Mouse (Mus musculus) embryonic facial prominence, embryonic 13.5 days (tissue): ENCODE data around the gene Cd2. TPM values are rescaled to one million over a fixed set of nuclear protein-coding genes. Genes with fewer than 3 reads are reported as not detected.

Experiments
- ATAC-seq: fragments of 200-750 bp; cut with Nextera tagmentation; 2 replicates; pipeline ENCODE4 v1.8.0; 2017; ENCODE audit warnings: low read depth; ENCODE audit not compliant: insufficient number of reproducible peaks, insufficient read depth, low FRiP score, low TSS enrichment
- H3K27ac ChIP-seq: fragments of 300-500 bp; sonication (generic); 2 replicates; pipeline ENCODE4 v1.5.1; 2015; ENCODE audit warnings: moderate library complexity, mild to moderate bottlenecking, inconsistent platforms
- H3K27me3 ChIP-seq: fragments of 300-500 bp; sonication (generic); 2 replicates; pipeline ENCODE4 v1.6.1; 2015; ENCODE audit warnings: mild to moderate bottlenecking, inconsistent platforms
- H3K36me3 ChIP-seq: fragments of 300-500 bp; sonication (generic); 2 replicates; pipeline ENCODE4 v1.6.1; 2015; ENCODE audit warnings: mild to moderate bottlenecking, inconsistent platforms
- H3K4me1 ChIP-seq: fragments of 300-500 bp; sonication (generic); 2 replicates; pipeline ENCODE4 v1.6.1; 2015; ENCODE audit warnings: inconsistent platforms
- H3K4me2 ChIP-seq: fragments of 300-500 bp; sonication (generic); 2 replicates; pipeline ENCODE4 v1.6.1; 2015; ENCODE audit warnings: moderate library complexity, mild to moderate bottlenecking, inconsistent platforms
- H3K4me3 ChIP-seq: fragments of 300-500 bp; sonication (generic); 2 replicates; pipeline ENCODE4 v1.5.1; 2015; ENCODE audit warnings: mild to moderate bottlenecking, inconsistent platforms
- H3K9ac ChIP-seq: fragments of 300-500 bp; sonication (generic); 2 replicates; pipeline ENCODE4 v1.6.1; 2015; ENCODE audit warnings: mild to moderate bottlenecking, inconsistent platforms
- H3K9me3 ChIP-seq: fragments of 300-500 bp; sonication (generic); 2 replicates; pipeline ENCODE4 v1.6.1; 2016; ENCODE audit warnings: inconsistent platforms
- whole genome bisulfite sequencing: fragments of 180-500 bp; shearing (Covaris S2); methylation state at CpG from one replicate; pipeline ENCODE4 v1.1.7; 2015; ENCODE audit warnings: mixed read lengths; 5-methylcytosine and 5-hydroxymethylcytosine counted together
- polyA plus RNA-seq: library from polyadenylated mRNA; unstranded; fragments of >200 nt; fragmentation: Nextera tagmentation; extraction: Ambion mirVana; gene quantifications from 2 replicates; pipeline ENCODE4 v1.2.1, GENCODE M21; 2015

Gene Cd2
- polyA plus RNA-seq, 1 experiment from 2014 or later: not detected

GRCm38 (mm10) chr3:101290587-101291520 is 3.1 kb upstream of the Cd2 start:
- Histone ChIP-seq H3K27ac (no peak overlapping the region), H3K9ac (no peak overlapping the region), H3K4me2 (no peak overlapping the region), H3K9me3 (no peaks in the 10 kb centered on the region), H3K4me1 (peaks cover 6% of the 10 kb centered on the region), H3K4me3 (no peak overlapping the region), H3K36me3 (no peaks in the 10 kb centered on the region), H3K27me3 (no peaks in the 10 kb centered on the region)
- 83% methylated on average over 19 of the region's 19 CpGs for WGBS
- ATAC-seq: no peak

- Histone ChIP-seq H3K27ac (no peak overlapping the region), H3K36me3 (no peaks in the 10 kb centered on the region), H3K9ac (no peak overlapping the region), H3K27me3 (no peaks in the 10 kb centered on the region), H3K4me2 (no peak overlapping the region), H3K4me1 (peaks cover 6% of the 10 kb centered on the region), H3K9me3 (no peaks in the 10 kb centered on the region), H3K4me3 (no peak overlapping the region)
- ATAC-seq: no peak
- WGBS: 90% methylated on average over 7 of the region's 7 CpGs
Measured at GRCm38 (mm10) chr3:101290036-101290435, 2.3 kb upstream of the Cd2 start.

- 77% methylated on average over 3 of the region's 3 CpGs for WGBS
- no peaks in the 10 kb centered on the region for H3K36me3 ChIP-seq
- peaks cover 3% of the 10 kb centered on the region; the same call in 1 of the 2 replicates for H3K4me1 ChIP-seq
- H3K9ac ChIP-seq: no peak overlapping the region
- ATAC-seq: no peak
- no peaks in the 10 kb centered on the region for H3K9me3 ChIP-seq
- no peak overlapping the region for H3K4me3 ChIP-seq
- no peaks in the 10 kb centered on the region for H3K27me3 ChIP-seq
- no peak overlapping the region for H3K27ac ChIP-seq
- H3K4me2 ChIP-seq: no peak overlapping the region
Measured at GRCm38 (mm10) chr3:101289406-101289805, 1.7 kb upstream of the Cd2 start.

DNA sequence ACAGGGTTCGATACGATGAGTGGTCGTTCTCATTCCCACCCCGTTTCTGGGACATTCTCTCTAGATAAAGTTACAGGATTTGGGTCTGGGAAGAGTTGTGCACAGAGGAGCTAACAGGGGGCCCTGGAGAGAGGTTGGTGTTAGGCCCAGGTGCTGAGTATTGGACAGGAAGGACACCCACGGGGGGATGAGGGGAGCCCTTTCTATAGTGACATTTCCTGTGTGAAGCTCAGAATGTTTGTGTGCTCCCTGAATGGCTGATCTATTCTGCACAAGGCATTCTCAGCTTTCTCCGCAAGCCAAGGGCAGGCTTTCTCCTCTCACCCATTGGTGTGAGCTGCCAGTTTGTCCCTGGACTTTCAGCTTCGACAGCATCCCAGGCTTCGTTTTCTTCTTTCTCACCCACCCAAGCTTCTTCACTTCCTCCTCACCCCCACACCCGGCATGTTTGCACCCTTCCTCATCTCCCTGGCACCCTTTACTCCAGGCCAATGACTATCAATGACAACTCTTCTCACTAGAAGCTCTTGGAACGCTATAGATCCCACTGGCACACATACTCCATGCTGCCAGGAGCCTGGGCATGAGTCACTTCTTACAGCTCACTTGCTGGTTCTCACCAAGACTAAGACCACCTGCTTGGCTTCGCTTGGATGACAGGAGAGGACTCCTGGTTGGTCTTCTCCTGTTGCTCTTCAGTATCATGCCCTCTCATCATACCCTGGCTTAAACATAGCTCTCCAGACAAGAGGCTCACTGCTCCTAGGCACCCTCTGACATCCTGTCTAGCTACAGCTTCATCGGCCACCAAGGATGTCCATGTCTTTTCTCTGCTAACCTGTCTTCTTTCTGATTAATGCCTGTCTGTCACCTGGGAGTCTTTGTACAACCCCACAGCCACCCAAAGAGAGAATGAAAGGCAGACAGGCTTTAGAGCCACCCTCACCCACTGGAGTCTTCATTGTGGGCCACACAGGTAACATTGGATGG is 1.1 kb downstream of the Cd2 start:
- Histone ChIP-seq H3K9ac (no peak overlapping the region), H3K27ac (no peak overlapping the region), H3K4me1 (peaks cover 13% of the 10 kb centered on the region; the same call in 1 of the 2 replicates), H3K4me2 (no peak overlapping the region), H3K27me3 (no peaks in the 10 kb centered on the region), H3K36me3 (no peaks in the 10 kb centered on the region), H3K9me3 (no peaks in the 10 kb centered on the region), H3K4me3 (no peak overlapping the region)
- no peak for ATAC-seq
- 88% methylated on average over 12 of the region's 12 CpGs for WGBS

GRCm38 (mm10) chr3:101285851-101286250 is 1.9 kb downstream of the Cd2 start:
- no peaks in the 10 kb centered on the region for H3K27me3 ChIP-seq
- H3K9ac ChIP-seq: no peak overlapping the region
- H3K36me3 ChIP-seq: no peaks in the 10 kb centered on the region
- no peak overlapping the region for H3K4me3 ChIP-seq
- WGBS: 94% methylated on average over 12 of the region's 12 CpGs
- no peak overlapping the region for H3K4me2 ChIP-seq
- H3K9me3 ChIP-seq: no peaks in the 10 kb centered on the region
- ATAC-seq: no peak
- no peak overlapping the region for H3K27ac ChIP-seq
- peaks cover 18% of the 10 kb centered on the region for H3K4me1 ChIP-seq

DNA sequence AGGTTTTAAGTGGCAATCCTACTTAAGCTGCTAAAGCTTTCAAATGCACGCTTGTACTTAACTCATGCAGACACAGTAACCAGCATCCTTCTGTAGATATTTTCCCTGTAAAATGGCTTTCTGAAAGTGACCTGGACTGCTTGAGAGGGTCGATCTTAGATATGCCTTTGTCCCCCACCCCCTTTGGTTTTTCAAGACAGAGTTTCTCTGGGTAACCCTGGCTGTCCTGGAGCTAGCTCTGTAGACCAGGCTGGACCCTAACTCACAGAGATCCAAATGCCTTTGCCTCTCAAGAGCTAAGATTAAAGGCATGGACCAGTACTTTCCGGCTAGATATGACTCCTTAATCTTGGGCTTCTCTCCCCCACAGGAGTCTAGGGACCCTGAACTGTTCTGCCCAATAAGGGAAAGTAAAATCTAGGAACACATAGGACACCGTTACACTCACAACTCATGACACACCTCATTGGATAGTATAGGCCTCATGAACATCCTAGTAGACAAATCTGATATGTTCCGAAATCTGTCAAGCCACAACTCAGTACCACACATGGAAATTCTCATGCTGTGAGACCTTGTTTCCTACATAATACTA is 2.6 kb downstream of the Cd2 start:
- H3K9ac ChIP-seq: no peak overlapping the region
- no peaks in the 10 kb centered on the region for H3K27me3 ChIP-seq
- peaks cover 23% of the 10 kb centered on the region for H3K4me1 ChIP-seq
- H3K27ac ChIP-seq: no peak overlapping the region
- no peak overlapping the region for H3K4me3 ChIP-seq
- no peaks in the 10 kb centered on the region for H3K9me3 ChIP-seq
- WGBS: 93% methylated on average over 5 of the region's 5 CpGs
- no peak overlapping the region for H3K4me2 ChIP-seq
- H3K36me3 ChIP-seq: no peaks in the 10 kb centered on the region
- no peak for ATAC-seq

DNA sequence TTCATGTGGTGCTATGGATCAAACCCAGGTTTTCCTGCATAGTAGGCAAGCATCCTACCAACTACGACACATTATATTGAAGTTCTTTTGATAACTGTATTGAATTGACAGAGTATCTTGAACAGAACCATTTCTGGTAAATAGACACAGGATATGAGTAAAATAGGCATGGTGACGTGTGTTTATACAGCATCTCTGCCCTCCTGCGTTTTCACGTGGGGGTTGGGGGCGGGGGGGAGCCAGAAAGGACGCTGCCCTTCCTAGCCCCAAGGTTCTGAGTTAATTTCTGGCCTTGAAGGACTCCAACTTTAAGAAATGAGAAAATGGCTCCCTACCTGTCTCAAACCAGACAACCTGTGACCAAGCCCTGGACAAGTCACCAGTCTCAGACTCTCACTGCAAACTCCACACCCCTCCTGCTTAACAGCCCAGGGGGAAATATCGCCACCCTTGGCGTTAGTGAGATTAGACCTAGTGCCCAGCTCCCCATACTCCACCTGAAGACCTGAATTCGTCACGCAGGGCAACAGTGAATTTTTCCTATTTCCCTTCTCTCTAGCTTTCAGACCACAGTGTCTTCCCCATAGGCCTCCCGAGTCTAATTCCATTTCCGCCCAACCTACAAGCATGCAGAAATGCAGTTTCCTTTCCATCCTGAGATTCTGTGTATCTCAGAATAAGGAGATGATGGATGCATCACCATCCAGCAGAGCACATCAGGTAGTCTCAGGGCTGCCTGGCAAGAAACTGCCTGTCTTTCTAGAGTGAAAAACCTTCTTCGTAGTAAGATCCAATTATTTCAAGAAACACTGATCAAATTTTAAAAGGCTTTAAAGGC is 3.7 kb downstream of the Cd2 start:
- Histone ChIP-seq H3K27ac (no peak overlapping the region), H3K36me3 (no peaks in the 10 kb centered on the region), H3K9ac (no peak overlapping the region), H3K4me2 (no peak overlapping the region), H3K4me3 (no peak overlapping the region), H3K4me1 (peaks cover 23% of the 10 kb centered on the region), H3K27me3 (no peaks in the 10 kb centered on the region), H3K9me3 (no peaks in the 10 kb centered on the region)
- 87% methylated on average over 13 of the region's 13 CpGs for WGBS
- ATAC-seq: no peak

- 85% methylated on average over 4 of the region's 4 CpGs for WGBS
Measured at GRCm38 (mm10) chr3:101283441-101283840, 4.3 kb downstream of the Cd2 start.

DNA sequence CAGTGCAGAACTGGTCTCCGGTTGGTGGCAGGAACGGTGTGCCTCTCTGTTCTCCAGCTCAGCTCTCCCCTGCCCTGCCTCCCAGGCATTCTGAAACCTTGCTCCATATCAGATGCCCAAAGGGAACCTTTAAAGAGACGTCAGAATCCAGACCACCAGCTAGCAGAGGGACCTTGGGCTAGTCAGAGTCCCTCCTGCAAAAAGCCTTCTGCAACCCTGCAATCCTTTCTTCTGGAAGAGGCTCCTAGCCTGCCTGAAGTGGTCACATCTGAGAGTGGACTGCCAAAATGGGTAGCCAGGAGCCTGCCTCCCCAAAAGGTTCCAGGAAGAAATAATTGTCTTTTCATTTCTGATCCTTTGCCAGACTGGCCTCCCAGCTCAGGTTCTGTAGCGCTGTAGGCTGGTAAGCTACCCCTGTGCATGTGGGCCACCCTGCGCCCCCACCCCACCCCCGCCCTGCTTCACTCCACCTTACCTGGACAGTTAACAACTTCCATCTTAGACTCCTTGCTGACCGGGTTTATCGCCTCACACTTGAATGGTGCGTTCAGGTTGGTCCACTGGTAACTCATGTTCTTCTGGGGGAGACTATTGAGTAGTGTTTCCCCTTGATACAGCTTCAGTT is 5.1 kb downstream of the Cd2 start:
- ATAC-seq: no peak
- Histone ChIP-seq H3K9me3 (no peaks in the 10 kb centered on the region), H3K27ac (0 out of 2 replicates have a peak overlapping the region, but pooled peaks have one; percentile 11), H3K36me3 (no peaks in the 10 kb centered on the region), H3K4me3 (no peak overlapping the region), H3K4me2 (no peak overlapping the region), H3K4me1 (peaks cover 23% of the 10 kb centered on the region), H3K9ac (no peak overlapping the region), H3K27me3 (no peaks in the 10 kb centered on the region)
- 78% methylated on average over 9 of the region's 9 CpGs for WGBS

More at GRCm38 (mm10) chr3:101283441-101283840, 4.3 kb downstream of the Cd2 start:
- H3K36me3 ChIP-seq: no peaks in the 10 kb centered on the region
- no peak overlapping the region for H3K9ac ChIP-seq
- peaks cover 23% of the 10 kb centered on the region for H3K4me1 ChIP-seq
- no peak overlapping the region for H3K27ac ChIP-seq
- H3K4me3 ChIP-seq: no peak overlapping the region
- H3K9me3 ChIP-seq: no peaks in the 10 kb centered on the region
- no peak for ATAC-seq
- no peaks in the 10 kb centered on the region for H3K27me3 ChIP-seq
- H3K4me2 ChIP-seq: no peak overlapping the region

GRCm38 (mm10) chr3:101281841-101282240 is 5.9 kb downstream of the Cd2 start:
- H3K36me3 ChIP-seq: no peaks in the 10 kb centered on the region
- peak overlapping the region; percentile 11; the same call in 1 of the 2 replicates for H3K27ac ChIP-seq
- H3K4me3 ChIP-seq: no peak overlapping the region
- no peaks in the 10 kb centered on the region for H3K9me3 ChIP-seq
- peaks cover 23% of the 10 kb centered on the region for H3K4me1 ChIP-seq
- 61% methylated on average over 4 of the region's 4 CpGs for WGBS
- ATAC-seq: no peak
- H3K27me3 ChIP-seq: no peaks in the 10 kb centered on the region
- H3K9ac ChIP-seq: no peak overlapping the region
- no peak overlapping the region for H3K4me2 ChIP-seq
